Mouse (Mus musculus) bone marrow, adult 2 months (tissue): ENCODE data around the gene Hal.

Experiments
- CTCF ChIP-seq: fragments of 200-500 bp; IDR thresholded peaks from 2 replicates; pipeline ENCODE4 v1.5.1; 2011; ENCODE audit warnings: low read length, control low read depth; ENCODE audit not compliant: control insufficient read depth, insufficient read depth
- POLR2A ChIP-seq: fragments of 200-500 bp; IDR thresholded peaks from 2 replicates; pipeline ENCODE4 v1.6.1; 2011; ENCODE audit warnings: low read depth, mild to moderate bottlenecking, control low read depth, low read length, borderline replicate concordance; ENCODE audit not compliant: control insufficient read depth

GRCm38 (mm10) chr10:93462692-93463382, 25.7 kb upstream of the Hal start:
- TF ChIP-seq CTCF (no peak), POLR2A (no peak)
